Mouse (Mus musculus) ES-E14 (cell line): ENCODE measurements around the gene Cox6b1.

Experiments
- CHD2 ChIP-seq: IDR thresholded peaks from 2 replicates; pipeline ENCODE4 v1.6.1; 2014; ENCODE audit warnings: mild to moderate bottlenecking, low read depth, low read length, inconsistent platforms
- MAFK ChIP-seq: IDR thresholded peaks from 2 replicates; pipeline ENCODE4 v1.6.1; 2014; ENCODE audit warnings: mild to moderate bottlenecking, low read depth, low read length, inconsistent platforms; ENCODE audit not compliant: insufficient read depth
- ZC3H11A ChIP-seq: IDR thresholded peaks from 2 replicates; pipeline ENCODE4 v1.6.1; 2012; ENCODE audit warnings: low read depth, mild to moderate bottlenecking, inconsistent platforms, low read length, borderline replicate concordance
- ZNF384 ChIP-seq: IDR thresholded peaks from 2 replicates; pipeline ENCODE4 v1.6.1; 2012; ENCODE audit warnings: low read depth, low read length, inconsistent platforms

DNA sequence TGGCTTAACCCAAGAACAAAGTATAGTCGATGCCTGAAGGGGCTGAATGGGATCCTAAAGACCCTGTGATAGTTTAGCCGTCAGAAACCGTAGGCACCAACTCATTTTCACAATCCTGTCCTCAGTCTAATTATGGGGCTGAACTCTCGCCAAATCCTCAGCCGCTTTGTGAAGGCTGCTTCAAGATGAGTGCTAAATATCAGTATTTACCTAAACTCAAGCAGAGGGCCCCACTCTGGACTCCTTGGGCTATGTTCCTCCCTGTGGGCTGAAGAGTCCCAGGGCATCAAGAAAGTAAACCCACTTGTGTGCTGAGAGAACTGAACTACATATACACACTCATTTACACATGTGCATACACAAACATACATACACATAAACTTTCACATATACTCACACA is 29.1 kb downstream of the Cox6b1 start:
- no peak for TF ChIP-seq MAFK
- TF ChIP-seq CHD2 = no peak
- TF ChIP-seq ZNF384 = no peak
- TF ChIP-seq ZC3H11A = no peak
